Mouse (Mus musculus) CH12F3 (cell line): Measurements from ENCODE around the gene Kcnq1.

ENCODE experiments used
- in situ Hi-C: fragments of 300-500 bp; cut with MboI; formaldehyde crosslinking; loops from 2 replicates; pipeline ENCODE4 v1.14.3; 2020; ENCODE audit warnings: low sequenced_read_pairs

Gene Kcnq1

GRCm38 (mm10) chr7:143253126-143253871 is 147.1 kb downstream of the Kcnq1 start:
- in situ Hi-C loops = no loop called here

DNA sequence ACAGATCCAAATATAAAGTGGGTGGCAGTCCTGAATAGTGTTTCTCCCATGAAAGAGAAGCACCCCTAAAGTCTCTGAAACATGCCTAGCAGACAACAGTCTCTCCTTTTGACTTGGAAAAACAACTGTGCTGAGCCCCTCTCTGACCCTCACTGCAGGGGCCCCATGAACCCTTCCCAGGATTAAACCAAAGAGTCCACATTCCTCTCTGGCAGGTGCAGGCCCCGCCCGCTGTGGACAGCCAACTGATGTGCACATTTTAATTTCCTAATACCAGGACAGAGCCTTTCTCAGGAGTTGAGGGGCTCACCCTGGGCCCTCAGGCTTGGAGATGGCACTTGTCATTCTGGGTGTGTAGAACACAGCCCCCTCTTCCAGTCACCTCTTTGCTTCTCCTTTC is 148.7 kb downstream of the Kcnq1 start:
- in situ Hi-C loops = no loop called here

DNA sequence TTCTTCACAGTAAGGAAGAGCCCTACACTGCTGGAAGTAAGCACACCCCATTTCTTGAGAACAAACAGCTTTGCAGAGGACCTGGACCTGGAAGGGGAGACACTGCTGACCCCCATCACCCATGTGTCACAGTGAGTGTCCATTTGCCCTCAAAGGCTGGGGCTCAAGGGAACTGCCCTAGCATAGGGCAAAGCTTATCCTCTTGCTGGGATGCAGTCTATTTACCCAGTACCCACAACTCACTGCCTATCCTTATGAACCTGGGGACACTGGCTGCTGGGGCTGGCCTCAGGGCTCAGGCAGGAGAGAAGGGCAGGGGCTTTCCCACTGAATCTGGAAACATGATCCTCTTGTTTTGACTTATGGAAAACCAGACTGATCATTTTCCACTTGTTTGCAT is 155.1 kb downstream of the Kcnq1 start:
- in situ Hi-C loops = no loop called here

- in situ Hi-C loops = no loop called here
These were observed 157.4 kb downstream of the Kcnq1 start for GRCm38 (mm10) chr7:143263557-143263956.

GRCm38 (mm10) chr7:143263966-143264365 is 157.8 kb downstream of the Kcnq1 start:
- in situ Hi-C loops = no loop called here

DNA sequence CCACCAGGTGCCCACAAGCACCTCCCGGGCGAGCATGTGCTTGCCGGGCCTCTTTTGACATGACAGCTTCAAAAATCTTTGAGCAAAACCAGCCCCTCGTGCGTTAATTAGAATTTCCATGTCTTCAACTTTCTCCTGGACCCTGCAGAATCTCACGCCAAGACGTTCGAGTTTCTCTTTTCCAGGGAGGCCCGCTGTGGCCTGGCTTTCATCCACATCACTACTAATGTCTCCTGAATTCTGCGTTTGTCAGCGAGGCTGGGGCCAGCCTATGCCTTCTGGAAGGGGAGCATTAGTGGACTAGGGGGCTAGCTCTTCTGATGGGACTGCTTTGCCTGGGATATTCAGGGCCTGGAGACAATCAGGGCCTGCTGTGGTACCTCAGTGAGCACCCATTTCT is 159.2 kb downstream of the Kcnq1 start:
- in situ Hi-C loops = no loop called here

- in situ Hi-C loops = no loop called here
These were observed 159.8 kb downstream of the Kcnq1 start for GRCm38 (mm10) chr7:143265829-143266438.

DNA sequence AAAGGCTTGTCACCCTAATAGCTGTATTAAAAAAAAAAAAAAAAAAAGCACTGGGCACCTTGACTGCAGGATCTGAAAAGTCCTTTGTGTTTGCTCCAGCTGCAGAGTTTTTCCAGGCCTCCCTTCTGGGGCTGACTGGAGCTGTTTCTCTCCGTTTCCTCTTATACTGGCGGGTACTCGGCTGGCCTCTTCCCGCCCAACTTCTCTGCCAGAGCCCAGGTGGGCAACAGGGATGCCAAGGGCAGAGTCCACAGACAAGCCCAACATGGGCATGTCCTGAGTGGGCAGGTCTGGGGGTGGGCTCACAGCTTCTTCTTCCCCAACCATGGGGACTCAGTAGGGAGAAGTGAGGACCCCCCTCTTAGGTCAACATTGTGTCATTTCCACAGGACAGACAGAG is 167.6 kb downstream of the Kcnq1 start:
- in situ Hi-C loops = no loop called here

DNA sequence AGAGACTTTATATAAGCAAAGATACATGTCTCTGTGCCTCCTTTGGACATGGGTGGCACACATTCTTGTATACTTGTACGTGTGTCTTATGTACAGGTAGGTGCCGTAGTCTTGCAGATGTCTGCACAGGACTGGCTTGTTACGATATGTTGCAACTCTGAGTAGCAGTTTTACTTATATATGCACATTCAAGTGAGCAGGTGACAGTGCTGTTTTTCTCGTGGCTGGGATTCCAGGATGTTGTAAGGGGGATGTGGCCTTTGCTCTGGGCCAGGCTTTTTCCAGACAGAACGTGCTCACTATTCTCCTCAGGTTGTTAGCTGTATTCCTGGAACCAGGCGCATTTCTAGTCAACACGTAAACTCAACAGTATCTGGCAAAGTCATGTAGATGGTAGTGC is 168.9 kb downstream of the Kcnq1 start:
- in situ Hi-C loops = no loop called here

- in situ Hi-C loops = no loop called here
These were observed 177.5 kb downstream of the Kcnq1 start for GRCm38 (mm10) chr7:143283625-143284024.

DNA sequence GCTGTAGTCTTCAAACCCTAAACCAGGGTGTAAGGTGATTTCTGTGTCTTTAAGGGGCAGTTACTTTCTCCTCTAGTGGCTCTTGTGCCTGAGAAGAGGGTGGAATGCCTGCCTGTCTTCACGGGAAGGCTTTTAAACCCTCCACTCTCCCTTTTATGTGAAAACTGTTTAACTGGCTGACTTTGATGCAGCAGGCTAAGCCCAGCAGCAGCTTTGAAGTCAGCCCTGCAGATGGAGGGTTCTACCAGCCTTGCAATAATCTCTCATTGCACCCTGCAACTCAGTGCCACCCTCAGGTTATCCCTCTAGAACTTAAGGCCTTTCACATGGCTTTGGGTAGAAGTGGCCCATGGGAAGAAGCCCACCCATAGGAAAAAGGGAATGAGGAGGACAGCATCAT is 178.7 kb downstream of the Kcnq1 start:
- in situ Hi-C loops = no loop called here

GRCm38 (mm10) chr7:143285440-143285839 is 179.3 kb downstream of the Kcnq1 start:
- in situ Hi-C loops = no loop called here

GRCm38 (mm10) chr7:143286532-143287290 is 180.5 kb downstream of the Kcnq1 start:
- in situ Hi-C loops = no loop called here

DNA sequence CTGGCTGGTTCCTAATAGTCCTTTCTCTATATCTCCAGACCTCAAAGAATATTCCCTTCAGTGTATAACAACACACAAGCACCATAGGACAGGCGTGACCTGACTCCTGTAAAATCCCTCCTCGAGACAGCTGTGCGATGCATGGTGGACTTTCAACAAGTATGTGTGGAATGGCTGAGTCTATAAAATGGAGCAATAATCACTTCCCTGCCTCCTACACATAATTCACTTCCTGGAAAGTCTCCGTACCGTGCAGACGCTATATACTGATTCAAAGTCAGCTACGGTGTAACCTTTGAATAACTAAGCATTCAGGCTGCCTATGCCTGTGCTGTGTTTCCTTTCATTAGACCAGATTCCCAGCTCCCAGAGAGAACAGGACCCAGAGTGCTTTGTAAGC is 182.0 kb downstream of the Kcnq1 start:
- in situ Hi-C loops = no loop called here

DNA sequence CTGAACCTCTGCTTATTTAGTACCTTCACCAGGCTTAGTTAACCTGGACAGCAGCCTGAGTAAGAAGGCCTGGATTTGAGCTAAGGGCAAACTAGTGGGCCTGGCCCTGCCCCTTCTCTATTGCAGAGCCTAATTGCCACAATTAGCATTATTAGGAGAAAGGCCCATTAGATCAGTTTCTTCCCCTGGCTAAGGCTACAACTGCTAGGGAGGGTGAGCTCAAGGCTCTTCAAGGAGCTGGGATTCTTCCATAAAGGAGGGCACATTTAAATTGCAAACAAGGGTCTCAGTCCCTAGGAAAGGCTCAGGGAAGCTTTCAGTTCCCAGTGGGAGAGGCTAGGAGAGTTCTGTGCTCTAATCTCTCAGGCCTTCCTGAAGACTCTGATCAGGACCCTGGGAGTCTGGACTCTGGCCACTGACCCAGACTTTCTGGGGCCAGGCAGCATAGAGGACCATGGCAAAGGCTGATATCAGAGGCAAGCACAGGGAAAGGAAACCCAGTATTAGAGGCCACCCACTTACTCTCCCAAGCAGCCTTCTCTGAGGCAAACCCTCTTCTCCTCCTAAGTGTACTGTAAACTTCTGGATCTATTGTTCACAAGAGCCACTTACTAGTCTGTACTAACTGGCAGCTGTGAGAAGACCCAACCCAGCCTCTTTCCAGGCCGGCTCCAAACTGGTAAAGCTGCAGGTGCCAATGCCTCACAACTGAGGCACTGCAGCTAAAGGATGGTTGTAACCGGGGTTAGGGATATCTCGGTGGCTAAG is 183.1 kb downstream of the Kcnq1 start:
- in situ Hi-C loops = no loop called here

- in situ Hi-C loops = no loop called here
These were observed 188.7 kb downstream of the Kcnq1 start for GRCm38 (mm10) chr7:143294690-143295355.

GRCm38 (mm10) chr7:143295356-143296000 is 189.3 kb downstream of the Kcnq1 start:
- in situ Hi-C loops = no loop called here

GRCm38 (mm10) chr7:143296001-143296379 is 189.8 kb downstream of the Kcnq1 start:
- in situ Hi-C loops = no loop called here

DNA sequence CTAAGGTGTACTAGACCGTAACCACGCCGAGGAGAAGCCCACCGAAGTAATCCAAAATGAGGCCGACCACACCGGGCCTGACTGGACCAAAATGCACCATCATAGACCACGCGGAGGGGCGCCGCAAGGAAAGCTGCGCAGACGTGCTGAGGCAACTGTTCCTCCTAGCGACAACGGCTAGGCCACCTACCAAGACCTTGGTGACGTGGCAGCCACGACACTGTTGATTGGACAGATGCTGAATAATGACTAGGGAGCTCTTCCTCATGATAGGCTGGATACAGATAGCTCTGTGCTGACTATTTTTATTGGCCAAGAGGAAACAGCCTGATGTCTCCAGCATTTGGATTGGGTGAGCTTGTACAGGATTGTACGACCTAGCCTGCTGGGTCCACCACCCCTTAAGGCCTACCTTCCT is 190.2 kb downstream of the Kcnq1 start:
- in situ Hi-C loops = no loop called here

DNA sequence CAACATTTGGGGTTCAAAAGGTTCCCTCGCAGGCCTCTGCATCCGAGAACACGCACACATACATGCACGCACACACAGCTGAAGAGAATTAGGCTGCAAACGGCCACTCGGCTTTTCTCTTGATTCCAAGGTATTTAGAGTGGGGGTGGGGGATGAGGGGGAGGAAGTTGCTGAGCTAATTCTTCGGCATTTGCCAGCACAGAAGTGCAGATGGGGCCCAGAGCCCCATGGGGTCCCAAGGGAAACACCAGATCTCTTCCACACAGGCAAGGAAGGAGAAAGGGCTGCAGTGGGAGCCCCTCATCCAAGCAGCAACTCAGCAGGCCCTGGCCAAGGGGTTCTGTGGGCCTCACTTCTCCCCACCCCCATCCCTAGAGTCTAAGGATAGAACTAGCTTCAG is 193.9 kb downstream of the Kcnq1 start:
- in situ Hi-C loops = no loop called here
